Mouse (Mus musculus) heart, embryonic 14.5 days (tissue): ENCODE data around the gene Cp. TPM values are rescaled to one million over a fixed set of nuclear protein-coding genes. Genes with fewer than 3 reads are reported as not detected.
"Not testable (repeated sequence)": the region's sequence is repeated elsewhere in the genome, so short reads cannot be mapped to it uniquely, and the experiment has no call there.

Experiments used
- ATAC-seq: fragments of 200-750 bp; cut with Nextera tagmentation; 2 replicates; pipeline ENCODE4 v1.8.0; 2017; ENCODE audit warnings: low read depth, moderate TSS enrichment; ENCODE audit not compliant: insufficient number of reproducible peaks, insufficient read depth, low FRiP score
- H3K27ac ChIP-seq, 2 experiments: fragments of 200-500 bp in 1 of 2; fragments of 300-500 bp in 1 of 2; sonication (generic) in 1 of 2; replicated peaks in 1 of 2; 2 replicates each; pipeline ENCODE4 v1.5.1; 2012 to 2014; ENCODE audit warnings: low read depth in 2 of 2, low read length in 2 of 2, control low read depth in 1 of 2, mild to moderate bottlenecking in 1 of 2, mixed read lengths in 1 of 2; ENCODE audit not compliant: control insufficient read depth in 1 of 2, insufficient read depth in 1 of 2
- H3K27me3 ChIP-seq: fragments of 300-500 bp; sonication (generic); 2 replicates; pipeline ENCODE4 v1.6.1; 2014; ENCODE audit warnings: mild to moderate bottlenecking, low read length, control low read depth; ENCODE audit not compliant: control insufficient read depth, insufficient read depth
- H3K36me3 ChIP-seq: fragments of 300-500 bp; sonication (generic); 2 replicates; pipeline ENCODE4 v1.6.1; 2014; ENCODE audit warnings: mild to moderate bottlenecking, control low read depth, low read length, mixed read lengths; ENCODE audit not compliant: control insufficient read depth, insufficient read depth
- H3K4me1 ChIP-seq, 2 experiments: fragments of 200-500 bp in 1 of 2; fragments of 300-500 bp in 1 of 2; sonication (generic) in 1 of 2; 2 replicates each; pipeline ENCODE4 v1.6.1; 2012 to 2014; ENCODE audit warnings: low read length in 2 of 2, control low read depth in 1 of 2, mixed read lengths in 1 of 2; ENCODE audit not compliant: control insufficient read depth in 2 of 2, insufficient read depth in 2 of 2
- H3K4me2 ChIP-seq: fragments of 300-500 bp; sonication (generic); 2 replicates; pipeline ENCODE4 v1.6.1; 2014; ENCODE audit warnings: mild to moderate bottlenecking, low read length
- H3K4me3 ChIP-seq, 2 experiments: fragments of 200-500 bp in 1 of 2; fragments of 300-500 bp in 1 of 2; sonication (generic) in 1 of 2; 2 replicates each; pipeline ENCODE4 v1.5.1; 2012 to 2014; ENCODE audit warnings: low read length in 2 of 2, mild to moderate bottlenecking in 2 of 2, control low read depth in 1 of 2, low read depth in 1 of 2, moderate library complexity in 1 of 2; ENCODE audit not compliant: control insufficient read depth in 1 of 2, insufficient read depth in 1 of 2
- H3K9ac ChIP-seq: fragments of 300-500 bp; sonication (generic); 2 replicates; pipeline ENCODE4 v1.6.1; 2014; ENCODE audit warnings: mild to moderate bottlenecking, low read length
- H3K9me3 ChIP-seq: fragments of 300-500 bp; sonication (generic); 2 replicates; pipeline ENCODE4 v1.6.1; 2016; ENCODE audit warnings: low read length, control low read depth; ENCODE audit not compliant: control insufficient read depth
- WGBS: fragments of 180-500 bp; shearing (Covaris S2); extraction: QIAGEN DNeasy Blood & Tissue Kit; methylation state at CpG from one replicate; pipeline ENCODE4 v1.1.7; 2014; 5-methylcytosine and 5-hydroxymethylcytosine counted together
- polyA plus RNA-seq: library from polyadenylated mRNA; unstranded; fragments of >200 nt; fragmentation: Nextera tagmentation; extraction: Ambion mirVana; gene quantifications from 2 replicates; pipeline ENCODE4 v1.2.1, GENCODE M21; 2014

Cp gene
- polyA plus RNA-seq, 1 experiment from 2014 or later = 1.7 TPM

- Histone ChIP-seq H3K9me3 (no peaks in the 10 kb centered on the region), H3K36me3 (peaks cover 68% of the 10 kb centered on the region), H3K4me2 (no peak overlapping the region), H3K27ac (no peak overlapping the region), H3K4me3 (no peak overlapping the region), H3K4me1 (no peaks in the 10 kb centered on the region), H3K27me3 (no peaks in the 10 kb centered on the region), H3K9ac (no peak overlapping the region)
- WGBS = 86% methylated on average over 1 of the region's 1 CpGs
- no peak for ATAC-seq
Observed at GRCm38 (mm10) chr3:20005611-20006010, 48.8 kb downstream of the Cp start.

DNA sequence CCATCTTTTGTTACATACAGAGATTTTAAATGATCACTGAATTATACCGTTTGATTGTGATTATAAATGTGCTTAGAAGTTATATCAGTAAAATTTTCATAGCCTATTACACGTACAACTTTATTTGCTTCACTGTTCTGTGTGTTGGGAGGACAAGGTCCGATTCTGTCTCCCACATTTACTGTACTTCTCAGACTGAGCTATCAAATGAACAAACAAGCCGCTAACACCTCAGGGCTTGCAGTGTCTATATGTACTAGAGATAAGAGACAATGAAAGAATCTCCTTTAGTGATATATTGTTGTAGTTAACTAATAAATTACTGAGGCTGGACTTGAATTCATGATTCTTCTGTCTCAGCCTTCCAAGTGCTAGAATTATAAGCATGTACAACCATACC, 50.4 kb downstream of the Cp start:
- no peak for ATAC-seq

DNA sequence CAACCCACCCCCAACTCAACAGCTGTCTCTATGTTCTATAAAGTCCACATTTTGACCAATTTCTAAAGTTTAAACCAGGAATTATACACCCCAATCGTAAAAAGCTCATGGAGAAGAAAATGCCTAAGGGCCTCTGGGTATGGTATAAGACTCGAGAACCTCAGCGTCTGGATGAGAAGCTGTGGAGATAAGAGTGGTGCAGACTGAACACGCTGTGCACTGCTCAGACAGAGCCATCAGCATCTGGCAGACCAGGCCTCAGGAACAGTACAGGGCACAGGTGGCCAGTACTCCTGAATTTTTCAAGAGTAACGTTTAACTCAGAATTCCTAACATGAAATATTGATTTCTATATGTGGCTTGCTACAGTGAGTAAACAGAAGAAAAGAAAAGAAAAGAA, 50.9 kb downstream of the Cp start:
- no peak for ATAC-seq
- no peak overlapping the region for H3K27ac ChIP-seq
- H3K27me3 ChIP-seq = no peaks in the 10 kb centered on the region
- H3K36me3 ChIP-seq = peaks cover 59% of the 10 kb centered on the region
- WGBS = 55% methylated on average over 5 of the region's 5 CpGs
- no peak overlapping the region for H3K9ac ChIP-seq
- H3K4me3 ChIP-seq = no peak overlapping the region
- no peaks in the 10 kb centered on the region for H3K9me3 ChIP-seq
- H3K4me1 ChIP-seq = no peaks in the 10 kb centered on the region
- H3K4me2 ChIP-seq = no peak overlapping the region

More for the DNA sequence above, 50.4 kb downstream of the Cp start:
- Histone ChIP-seq H3K4me3 (no peak overlapping the region), H3K9ac (no peak overlapping the region), H3K36me3 (peaks cover 61% of the 10 kb centered on the region), H3K4me1 (no peaks in the 10 kb centered on the region), H3K9me3 (no peaks in the 10 kb centered on the region), H3K4me2 (no peak overlapping the region), H3K27ac (no peak overlapping the region), H3K27me3 (no peaks in the 10 kb centered on the region)
- 90% methylated on average over 4 of the region's 4 CpGs for WGBS

- Histone ChIP-seq H3K36me3 (peaks cover 66% of the 10 kb centered on the region), H3K27me3 (no peaks in the 10 kb centered on the region), H3K9ac (no peak overlapping the region), H3K4me3 (no peak overlapping the region), H3K27ac (no peak overlapping the region), H3K9me3 (no peaks in the 10 kb centered on the region), H3K4me1 (no peaks in the 10 kb centered on the region), H3K4me2 (no peak overlapping the region)
- WGBS = 82% methylated on average over 9 of the region's 9 CpGs
- ATAC-seq = no peak
Observed at GRCm38 (mm10) chr3:20010464-20010863, 53.6 kb downstream of the Cp start.

DNA sequence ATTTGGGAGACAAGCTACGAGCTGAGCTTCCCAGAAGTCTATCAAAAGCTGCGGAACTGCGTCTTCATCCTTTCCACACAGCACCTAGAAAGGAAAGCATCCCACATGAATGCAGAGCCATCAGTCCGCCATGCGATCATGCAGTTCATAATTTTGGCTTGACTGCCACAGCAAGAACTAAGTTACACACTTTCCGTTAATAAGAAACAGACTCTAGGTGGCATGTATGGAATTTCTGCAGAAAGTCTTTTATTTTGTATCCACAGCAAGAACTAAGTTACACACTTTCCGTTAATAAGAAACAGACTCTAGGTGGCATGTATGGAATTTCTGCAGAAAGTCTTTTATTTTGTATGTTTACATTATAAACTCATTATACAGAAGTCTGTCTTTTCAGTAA, 54.1 kb downstream of the Cp start:
- not testable (repeated sequence) for H3K4me3 ChIP-seq, H3K27me3 ChIP-seq, H3K9me3 ChIP-seq, H3K9ac ChIP-seq, H3K4me2 ChIP-seq, H3K4me1 ChIP-seq, ATAC-seq, H3K27ac ChIP-seq
- peaks cover 70% of the 10 kb centered on the region for H3K36me3 ChIP-seq
- WGBS = 83% methylated on average over 7 of the region's 7 CpGs

GRCm38 (mm10) chr3:20014454-20014853, 57.6 kb downstream of the Cp start:
- Histone ChIP-seq H3K9ac (no peak overlapping the region), H3K4me2 (no peak overlapping the region), H3K36me3 (peaks cover 79% of the 10 kb centered on the region), H3K9me3 (no peaks in the 10 kb centered on the region), H3K27me3 (no peaks in the 10 kb centered on the region), H3K27ac (no peak overlapping the region), H3K4me1 (no peaks in the 10 kb centered on the region), H3K4me3 (no peak overlapping the region)
- WGBS = 86% methylated on average over 2 of the region's 2 CpGs
- no peak for ATAC-seq

GRCm38 (mm10) chr3:20018076-20018475, 61.2 kb downstream of the Cp start:
- peaks cover 80% of the 10 kb centered on the region for H3K36me3 ChIP-seq
- no peak overlapping the region for H3K4me2 ChIP-seq
- no peak overlapping the region for H3K27ac ChIP-seq
- no peak for ATAC-seq
- H3K27me3 ChIP-seq = no peaks in the 10 kb centered on the region
- H3K4me1 ChIP-seq = no peaks in the 10 kb centered on the region
- no peak overlapping the region for H3K4me3 ChIP-seq
- H3K9me3 ChIP-seq = no peaks in the 10 kb centered on the region
- no peak overlapping the region for H3K9ac ChIP-seq
- 66% methylated on average over 8 of the region's 8 CpGs for WGBS

DNA sequence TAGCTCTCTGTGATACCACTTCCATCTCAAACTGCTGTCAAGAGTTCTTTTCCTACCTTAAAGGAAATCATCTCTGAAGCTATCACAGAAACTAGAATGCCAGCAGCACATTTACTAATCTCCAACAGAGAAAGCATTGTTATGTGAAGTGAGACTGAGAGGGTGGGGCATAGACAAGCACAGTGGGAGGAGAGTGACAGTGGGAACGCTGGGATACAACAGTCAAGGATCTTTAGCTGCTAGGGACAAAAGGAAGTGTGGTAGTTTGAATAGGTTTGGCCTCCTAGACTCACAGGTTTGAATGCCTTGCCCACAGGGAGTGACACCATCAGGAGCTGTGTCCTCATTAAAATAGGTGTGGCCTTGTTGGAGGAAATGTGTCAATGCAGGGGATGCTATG, 67.0 kb downstream of the Cp start:
- Histone ChIP-seq H3K9me3 (no peaks in the 10 kb centered on the region), H3K27ac (no peak overlapping the region), H3K27me3 (no peaks in the 10 kb centered on the region), H3K4me1 (no peaks in the 10 kb centered on the region), H3K4me3 (no peak overlapping the region), H3K9ac (no peak overlapping the region), H3K4me2 (no peak overlapping the region), H3K36me3 (peaks cover 72% of the 10 kb centered on the region)
- 62% methylated on average over 1 of the region's 1 CpGs for WGBS
- no peak for ATAC-seq
